Mouse (Mus musculus) CH12F3 (cell line): ENCODE measurements around the gene Rimbp2.

ENCODE experiments used
- in situ Hi-C: fragments of 300-500 bp; cut with MboI; formaldehyde crosslinking; loops from 2 replicates; pipeline ENCODE4 v1.14.3; 2020; ENCODE audit warnings: low sequenced_read_pairs

The Rimbp2 gene

GRCm38 (mm10) chr5:128935359-128935899, 17.9 kb downstream of the Rimbp2 start:
- in situ Hi-C loops, result no loop called here

- in situ Hi-C loops, result no loop called here
These were observed 20.5 kb downstream of the Rimbp2 start for GRCm38 (mm10) chr5:128932776-128933175.

- in situ Hi-C loops, result no loop called here
These were observed 28.2 kb downstream of the Rimbp2 start for GRCm38 (mm10) chr5:128925073-128925472.

- in situ Hi-C loops, result no loop called here
These were observed 33.2 kb downstream of the Rimbp2 start for GRCm38 (mm10) chr5:128920112-128920511.

- in situ Hi-C loops, result no loop called here
These were observed 35.9 kb downstream of the Rimbp2 start for GRCm38 (mm10) chr5:128917116-128917959.

- in situ Hi-C loops, result no loop called here
These were observed 39.5 kb downstream of the Rimbp2 start for GRCm38 (mm10) chr5:128913820-128914219.

- in situ Hi-C loops, result no loop called here
These were observed 40.9 kb downstream of the Rimbp2 start for GRCm38 (mm10) chr5:128912374-128912773.

- in situ Hi-C loops, result no loop called here
These were observed 41.7 kb downstream of the Rimbp2 start for GRCm38 (mm10) chr5:128911593-128911992.

- in situ Hi-C loops, result no loop called here
These were observed 49.2 kb downstream of the Rimbp2 start for GRCm38 (mm10) chr5:128904113-128904512.

- in situ Hi-C loops, result no loop called here
These were observed 50.2 kb downstream of the Rimbp2 start for GRCm38 (mm10) chr5:128903120-128903519.

GRCm38 (mm10) chr5:128899971-128900370, 53.3 kb downstream of the Rimbp2 start:
- in situ Hi-C loops, result no loop called here

- in situ Hi-C loops, result no loop called here
These were observed 58.4 kb downstream of the Rimbp2 start for GRCm38 (mm10) chr5:128894921-128895320.

- in situ Hi-C loops, result no loop called here
These were observed 65.7 kb downstream of the Rimbp2 start for GRCm38 (mm10) chr5:128887546-128887945.

GRCm38 (mm10) chr5:128884320-128884719, 69.0 kb downstream of the Rimbp2 start:
- in situ Hi-C loops, result no loop called here

- in situ Hi-C loops, result no loop called here
These were observed 74.2 kb downstream of the Rimbp2 start for GRCm38 (mm10) chr5:128879092-128879491.

GRCm38 (mm10) chr5:128877425-128878035, 75.8 kb downstream of the Rimbp2 start:
- in situ Hi-C loops, result no loop called here

GRCm38 (mm10) chr5:128871706-128872105, 81.6 kb downstream of the Rimbp2 start:
- in situ Hi-C loops, result no loop called here

GRCm38 (mm10) chr5:128866811-128867210, 86.5 kb downstream of the Rimbp2 start:
- in situ Hi-C loops, result no loop called here

- in situ Hi-C loops, result no loop called here
These were observed 87.0 kb downstream of the Rimbp2 start for GRCm38 (mm10) chr5:128866291-128866690.

GRCm38 (mm10) chr5:128863497-128863896, 89.8 kb downstream of the Rimbp2 start:
- in situ Hi-C loops, result no loop called here

- in situ Hi-C loops, result no loop called here
These were observed 92.4 kb downstream of the Rimbp2 start for GRCm38 (mm10) chr5:128860907-128861306.

GRCm38 (mm10) chr5:128852791-128853190, 100.5 kb downstream of the Rimbp2 start:
- in situ Hi-C loops, result no loop called here
